Mouse (Mus musculus) brain, embryonic 14.5 days (tissue): Measurements from ENCODE around the gene Copg2. TPM values are rescaled to one million over a fixed set of nuclear protein-coding genes. Genes with fewer than 3 reads are reported as not detected.

ENCODE experiments used
- DNase-seq: peaks from one replicate; pipeline ENCODE4 v3.0.0-alpha.2; 2011; ENCODE audit warnings: low read depth
- CTCF ChIP-seq: fragments of 200-500 bp; IDR thresholded peaks from 2 replicates; pipeline ENCODE4 v1.5.1; 2012; ENCODE audit warnings: inconsistent platforms, mild to moderate bottlenecking, moderate library complexity, borderline replicate concordance; ENCODE audit not compliant: insufficient read depth, insufficient read length; ENCODE audit errors: extremely low read depth
- POLR2A ChIP-seq: fragments of 200-500 bp; IDR thresholded peaks from 2 replicates; pipeline ENCODE4 v1.6.1; 2012; ENCODE audit warnings: mild to moderate bottlenecking, inconsistent platforms, borderline replicate concordance; ENCODE audit not compliant: poor library complexity, insufficient read depth, insufficient read length, severe bottlenecking; ENCODE audit errors: extremely low read depth
- polyA plus RNA-seq: library from polyadenylated mRNA; depleted of rRNA; stranded (reverse); fragments of >200 nt; gene quantifications from 2 replicates; pipeline ENCODE4 v1.2.3, GENCODE M21; 2012; rRNA removed

Copg2 gene
- 42.1 and 54.6 TPM in 2 replicates for polyA plus RNA-seq

DNA sequence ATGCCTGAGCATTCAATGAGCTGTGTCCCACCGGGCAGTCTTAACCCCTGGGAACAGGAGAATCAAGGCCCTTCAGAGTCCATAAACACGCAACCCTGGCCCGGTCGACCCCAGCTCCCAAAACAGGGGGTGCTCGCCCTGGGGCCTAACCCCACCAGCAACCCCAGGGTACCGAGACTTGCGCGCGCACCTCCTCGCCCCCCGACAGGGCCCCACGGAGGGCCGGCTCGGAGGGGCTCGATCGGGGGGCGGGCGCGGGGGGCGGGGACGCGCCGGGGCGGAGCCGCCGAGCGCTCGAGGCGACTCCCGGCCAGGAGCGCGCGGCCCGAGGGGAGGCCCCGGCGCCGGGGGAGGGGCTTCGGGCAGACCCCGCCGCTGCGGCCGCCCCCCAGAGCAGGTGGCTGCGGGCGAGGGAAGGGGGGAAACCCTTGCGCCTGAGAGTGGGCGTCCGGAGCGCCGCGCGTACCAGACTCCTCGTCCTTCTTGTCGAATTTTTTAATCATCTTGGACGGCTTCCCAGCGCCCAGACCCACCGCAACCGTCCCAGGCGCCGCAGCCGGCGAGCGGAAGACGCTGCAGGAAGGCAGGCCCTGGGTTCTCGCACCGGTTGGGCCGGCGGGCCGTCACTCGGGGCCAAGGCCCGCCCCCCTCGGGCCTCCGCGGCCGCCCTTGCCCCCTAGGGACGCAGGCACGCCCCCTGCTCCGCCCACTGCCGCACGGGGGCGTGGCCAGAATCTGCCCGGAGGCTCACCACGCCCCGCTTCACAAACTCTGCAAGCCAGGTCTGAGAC is at the start of gene Copg2:
TSS of gene Copg2 (minus strand) at position 600 of the 791 bp plus-strand sequence.
- DNase-seq, result peak; percentile 97
- TF ChIP-seq POLR2A (peak; percentile 51), CTCF (no peak)

- DNase-seq, result no peak
- TF ChIP-seq CTCF (no peak), POLR2A (no peak)
These were observed 42.7 kb upstream of the Copg2 start for GRCm38 (mm10) chr6:30939264-30939663.

- peak; percentile 48 for DNase-seq
- TF ChIP-seq CTCF (no peak), POLR2A (no peak)
These were observed 26.2 kb upstream of the Copg2 start for GRCm38 (mm10) chr6:30922821-30923220.

- TF ChIP-seq POLR2A, result no peak
- no peak for TF ChIP-seq CTCF
- DNase-seq, result no peak
These were observed 25.2 kb upstream of the Copg2 start for GRCm38 (mm10) chr6:30921826-30922225.

DNA sequence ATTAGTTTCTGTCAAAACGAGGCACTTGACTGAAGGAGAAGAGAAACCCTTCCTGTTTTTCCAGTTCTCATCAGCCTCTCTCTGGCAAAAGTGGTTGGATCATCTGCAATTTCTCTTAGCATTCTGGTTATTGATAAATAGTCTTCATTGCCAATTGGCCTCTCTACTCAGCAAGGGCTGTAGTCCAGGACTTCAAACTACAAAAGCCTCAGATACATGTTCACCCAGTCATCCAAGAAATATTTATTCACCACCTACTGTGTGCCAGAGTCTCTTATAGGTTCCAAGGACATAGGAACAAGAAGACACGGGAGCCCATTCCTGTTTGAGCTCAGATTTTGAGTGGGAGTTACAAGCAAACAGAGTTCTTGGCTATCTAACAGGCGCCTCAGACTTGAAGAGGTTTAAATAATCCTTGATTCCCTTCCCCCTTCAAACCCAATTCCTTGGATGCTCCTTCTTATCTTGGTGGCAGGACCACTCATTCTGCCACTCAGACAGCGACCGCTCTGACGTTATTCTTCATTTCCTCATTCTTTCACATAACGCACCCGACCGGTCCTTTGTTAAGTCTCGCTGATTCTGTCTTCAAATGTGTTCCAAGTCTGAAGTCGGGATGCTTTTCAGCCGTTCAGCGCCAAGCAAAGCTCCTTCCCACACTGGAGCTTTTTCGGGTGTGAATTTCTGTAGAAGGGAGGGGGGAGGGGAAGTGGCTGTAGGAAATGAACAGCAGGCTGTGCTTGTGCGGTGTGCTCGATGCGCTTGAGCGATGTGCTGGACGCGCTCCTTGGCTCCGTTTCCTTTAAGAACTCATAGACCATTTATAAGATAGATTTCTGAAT is 24.5 kb upstream of the Copg2 start:
- TF ChIP-seq POLR2A (no peak), CTCF (no peak)
- peak; percentile 87 for DNase-seq

DNA sequence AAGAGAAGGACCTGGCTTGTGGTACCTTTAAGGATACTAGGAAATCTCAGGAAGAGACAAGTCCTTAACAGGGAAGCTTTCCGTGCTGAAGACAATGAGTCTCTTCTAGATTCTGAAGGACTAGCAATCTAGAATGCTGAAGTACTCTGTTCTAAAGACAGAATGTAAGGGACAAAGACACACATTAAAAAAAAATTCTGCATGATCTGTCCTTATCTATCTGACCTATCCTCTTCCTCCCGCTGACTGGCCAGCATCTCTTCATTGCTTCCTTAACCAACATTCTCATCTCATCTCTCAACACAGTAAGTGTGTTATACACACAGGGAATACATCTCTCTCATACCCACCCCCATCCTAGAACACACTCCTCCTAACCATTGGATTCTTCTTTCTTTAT is 18.9 kb upstream of the Copg2 start, which contains the start of gene Tsga13:
TSS of gene Tsga13 (minus strand) at position 101 of the 400 bp plus-strand sequence.
- TF ChIP-seq CTCF (no peak), POLR2A (no peak)
- DNase-seq, result no peak

DNA sequence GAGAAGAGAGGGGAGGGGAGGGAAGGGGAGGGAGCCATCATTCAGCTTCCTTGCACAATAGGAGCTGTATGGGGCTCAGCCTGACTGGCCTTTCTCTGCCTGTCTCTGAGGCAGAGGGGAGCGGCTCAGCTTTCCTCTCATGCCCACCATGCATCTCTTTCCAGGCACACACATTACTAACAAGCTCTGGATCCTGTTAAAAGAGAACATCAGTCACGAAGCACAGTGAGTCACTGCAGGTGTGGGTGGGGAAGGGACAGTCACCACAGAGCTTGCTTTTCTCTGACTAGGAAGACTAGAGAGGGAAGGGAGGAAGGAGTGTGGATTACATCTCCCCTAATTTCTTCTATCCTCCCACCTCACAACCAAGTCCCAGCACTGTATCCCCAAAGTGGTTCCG is 11.4 kb upstream of the Copg2 start:
- DNase-seq, result peak; percentile 42
- TF ChIP-seq CTCF (no peak), POLR2A (no peak)

GRCm38 (mm10) chr6:30904911-30905310 is 8.3 kb upstream of the Copg2 start:
- no peak for DNase-seq
- TF ChIP-seq CTCF, result no peak
- no peak for TF ChIP-seq POLR2A

DNA sequence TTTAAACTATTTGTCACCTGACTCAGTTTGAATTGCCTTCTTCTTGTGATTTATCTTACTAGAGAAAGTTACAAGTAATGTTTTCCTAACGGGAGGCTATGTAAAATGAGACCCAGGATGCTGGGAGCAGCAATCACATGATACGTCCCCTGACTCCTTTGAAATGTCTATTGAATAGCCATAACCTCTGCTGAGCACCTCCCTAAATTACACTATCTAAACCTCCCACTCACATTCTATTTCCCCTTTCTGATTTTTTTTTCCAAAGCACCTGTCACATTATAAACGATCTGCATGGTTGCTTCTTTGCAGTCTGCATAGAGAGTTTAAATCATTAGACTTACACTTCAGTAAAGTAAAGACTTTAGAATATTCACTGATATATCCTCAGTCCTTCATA is 7.4 kb upstream of the Copg2 start:
- TF ChIP-seq POLR2A (no peak), CTCF (no peak)
- no peak for DNase-seq

DNA sequence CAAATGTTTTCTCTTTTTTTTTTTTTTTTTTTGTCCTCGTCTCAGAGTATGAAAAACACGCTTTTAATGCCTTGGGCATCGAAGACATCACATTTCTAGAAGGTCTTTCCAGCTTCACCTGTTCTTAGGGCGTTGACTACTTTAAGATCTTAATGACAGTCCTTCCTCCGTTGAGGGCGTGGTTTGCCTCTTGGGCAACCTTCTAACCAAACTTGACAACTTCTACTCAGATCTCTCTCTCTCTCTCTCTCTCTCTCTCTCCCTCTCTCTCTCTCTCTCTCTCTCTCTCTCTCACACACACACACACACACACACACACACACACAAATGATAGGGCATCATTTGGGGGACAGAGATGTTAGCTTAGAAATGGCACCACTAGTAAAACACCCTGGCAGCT is 926 bp upstream of the Copg2 start:
- no peak for DNase-seq
- TF ChIP-seq CTCF, result no peak
- no peak for TF ChIP-seq POLR2A

- no peak for DNase-seq
- TF ChIP-seq CTCF (no peak), POLR2A (no peak)
These were observed 363 bp upstream of the Copg2 start for GRCm38 (mm10) chr6:30896986-30897327.
